Mouse (Mus musculus) layer of hippocampus, adult 9-11 months (tissue): Measurements from ENCODE around the gene Hipk2.

Experiments used
- DNase-seq: peaks from one replicate; pipeline ENCODE4 v3.0.0; 2022

The Hipk2 gene

DNA sequence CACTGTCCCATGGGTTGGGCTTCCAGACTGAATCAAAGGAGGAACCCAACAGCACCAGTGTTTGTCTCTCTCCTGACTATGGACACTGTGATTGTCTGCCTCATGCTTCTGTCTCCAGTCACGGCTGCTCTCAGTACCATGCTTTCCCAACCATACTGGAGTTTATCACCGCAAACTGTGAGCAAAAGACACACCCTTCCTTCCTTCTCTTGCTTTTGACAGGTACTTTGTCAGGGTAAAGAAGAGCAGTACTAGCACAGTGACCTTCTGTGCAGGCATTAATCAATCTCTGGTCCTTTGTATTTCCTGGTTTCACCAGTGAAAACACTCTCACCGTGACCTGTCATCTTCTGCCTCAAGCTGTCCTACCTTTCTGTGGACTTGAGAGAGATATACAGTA lies 25.7 kb upstream of the Hipk2 start:
- DNase-seq, result no peak

DNA sequence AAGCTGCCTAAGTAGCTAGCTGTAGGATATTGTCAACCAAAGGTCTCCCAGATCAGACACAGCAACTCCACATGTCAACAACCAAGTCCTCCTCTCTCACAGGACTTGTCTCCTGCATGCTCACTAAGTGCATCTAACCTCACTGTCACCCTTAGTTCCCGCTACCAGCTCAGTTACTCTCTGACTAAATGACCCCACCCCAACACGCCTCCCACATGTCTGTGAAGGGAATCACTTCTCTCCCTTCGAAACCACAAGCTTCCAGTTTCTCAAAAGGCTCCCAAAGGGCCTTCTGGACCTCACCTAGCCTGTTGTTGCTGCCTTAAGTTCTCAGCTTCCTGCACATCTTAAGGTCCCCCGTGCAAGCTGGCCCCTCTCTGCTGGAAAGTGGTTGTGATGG lies 25.2 kb upstream of the Hipk2 start:
- DNase-seq, result no peak

- no peak for DNase-seq
Measured at GRCm38 (mm10) chr6:38900479-38901126, 24.6 kb upstream of the Hipk2 start.

DNA sequence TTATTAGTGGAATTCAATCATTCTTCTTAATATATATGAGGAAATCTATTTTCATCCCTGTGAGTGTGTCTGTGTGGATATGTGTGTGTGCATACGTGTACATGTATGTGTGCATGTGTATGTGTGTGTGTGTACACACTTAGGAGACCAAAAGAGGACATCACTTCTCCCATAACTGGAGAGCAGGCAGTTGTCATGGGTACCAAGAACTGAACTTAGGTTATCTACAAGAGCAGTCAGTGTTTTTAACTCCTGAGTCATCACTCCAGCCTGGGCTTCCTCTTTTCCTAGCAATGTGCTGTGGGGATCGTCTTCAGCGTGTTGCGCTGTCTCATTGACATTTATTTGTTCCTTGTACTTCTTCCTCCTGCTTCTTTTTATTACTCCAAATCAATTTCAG lies 24.1 kb upstream of the Hipk2 start:
- DNase-seq, result no peak

GRCm38 (mm10) chr6:38893615-38894014 lies 17.6 kb upstream of the Hipk2 start:
- DNase-seq, result no peak

- no peak for DNase-seq
Measured at GRCm38 (mm10) chr6:38892017-38892416, 16.1 kb upstream of the Hipk2 start.

GRCm38 (mm10) chr6:38889156-38889555 lies 13.2 kb upstream of the Hipk2 start:
- no peak for DNase-seq

DNA sequence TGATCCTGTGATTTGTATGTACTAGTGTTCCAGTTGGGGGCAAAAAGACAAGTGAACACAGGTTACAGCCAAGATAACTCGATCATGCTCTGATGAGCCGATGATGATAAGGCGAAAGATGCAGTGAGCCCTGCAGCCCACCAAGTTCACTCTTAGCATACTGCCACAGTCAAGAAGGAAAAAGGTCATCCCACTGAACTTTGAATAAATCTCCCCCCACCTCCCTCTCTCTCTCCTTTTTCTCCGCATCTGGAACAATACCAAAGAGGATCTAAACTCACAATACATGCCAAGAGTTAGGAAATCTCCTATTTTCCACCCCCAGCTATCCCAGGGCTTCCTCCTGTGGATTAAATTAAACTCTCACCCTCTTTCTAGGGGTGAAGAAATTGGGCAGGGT lies 11.5 kb upstream of the Hipk2 start:
- DNase-seq, result no peak

DNA sequence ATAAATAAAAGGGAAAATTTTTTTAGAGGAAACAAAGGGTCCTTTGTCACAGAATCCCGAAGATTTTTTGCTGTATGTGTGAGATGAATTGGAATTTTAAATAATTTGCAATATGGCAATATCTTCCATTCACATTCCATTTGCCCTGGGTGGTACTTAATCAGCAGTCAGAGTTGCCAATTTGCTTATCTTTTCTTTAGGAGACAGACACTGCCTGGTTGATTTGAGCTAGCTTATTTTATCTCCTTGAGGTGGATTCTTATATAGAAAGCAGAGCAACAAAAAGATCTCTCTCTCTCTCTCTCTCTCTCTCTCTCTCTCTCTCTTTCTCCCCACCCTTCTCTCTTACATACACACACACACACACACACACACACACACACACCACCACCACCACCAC lies 9.2 kb upstream of the Hipk2 start:
- DNase-seq, result no peak

GRCm38 (mm10) chr6:38884482-38884881 lies 8.5 kb upstream of the Hipk2 start:
- no peak for DNase-seq

GRCm38 (mm10) chr6:38882728-38883171 lies 6.8 kb upstream of the Hipk2 start:
- peak; percentile 26 for DNase-seq

DNA sequence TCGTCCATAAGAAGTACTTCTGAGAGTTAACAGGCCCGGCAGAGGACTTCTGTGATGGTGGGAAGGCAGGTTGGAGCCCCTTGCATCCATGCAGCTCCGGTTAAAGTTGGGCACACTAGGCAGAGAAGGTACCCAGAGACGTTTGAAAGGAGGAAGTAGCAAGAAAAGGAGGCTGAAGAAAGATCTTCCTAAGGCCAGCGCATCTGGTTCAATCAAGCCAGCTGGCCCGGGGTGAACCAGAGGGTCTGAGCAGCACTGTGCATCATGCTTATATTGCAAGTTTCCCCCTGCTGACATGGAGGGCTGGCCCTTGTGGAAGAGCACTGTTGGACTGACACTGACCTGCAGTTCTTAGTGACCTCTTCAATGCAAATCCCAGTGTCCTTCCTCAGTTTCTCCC lies 6.0 kb upstream of the Hipk2 start:
- no peak for DNase-seq

DNA sequence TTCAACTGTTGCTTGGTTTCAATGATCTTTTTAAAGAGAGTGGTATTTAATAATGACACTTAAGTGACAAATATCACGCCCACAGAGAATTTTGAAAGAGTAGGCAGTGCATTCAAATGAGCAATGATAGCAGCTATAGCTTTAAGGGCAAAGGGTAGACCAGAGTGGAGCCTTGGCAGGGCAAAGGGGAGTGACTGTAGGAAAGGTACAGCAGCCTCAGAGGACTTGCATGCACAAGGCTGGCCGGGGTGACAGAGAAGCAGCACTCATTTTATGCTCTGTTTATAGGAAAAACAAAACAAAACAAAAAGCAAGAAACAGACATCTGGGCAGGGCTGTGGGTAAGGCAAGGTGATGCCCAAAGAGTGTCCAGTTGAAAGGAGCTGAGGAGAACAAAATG lies 5.5 kb upstream of the Hipk2 start:
- no peak for DNase-seq

DNA sequence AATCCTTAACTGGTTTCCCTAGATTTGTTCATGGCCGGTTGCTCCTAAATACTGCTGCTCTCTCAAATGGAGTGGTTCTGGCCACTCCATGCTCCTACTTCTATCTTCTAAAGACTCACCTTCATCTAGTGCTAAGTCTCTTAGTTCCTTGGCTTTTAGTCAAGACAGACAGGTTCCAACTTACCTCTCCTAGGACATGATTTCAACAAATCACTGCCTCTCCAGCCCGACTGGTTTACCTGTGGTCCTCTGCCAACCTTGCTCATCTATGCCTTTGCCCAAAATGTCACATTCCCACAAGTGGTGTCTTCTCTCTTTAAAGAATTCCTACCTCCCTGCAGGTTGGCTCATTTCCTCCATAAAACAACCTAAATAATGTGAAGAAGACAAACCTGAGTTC lies 1.7 kb upstream of the Hipk2 start:
- DNase-seq, result no peak

- peak; percentile 30 for DNase-seq
Measured at GRCm38 (mm10) chr6:38875258-38876070, 501 bp downstream of the Hipk2 start, which contains the start of gene Tbxas1. TSS of gene Tbxas1 (plus strand) at chr6:38875404.

DNA sequence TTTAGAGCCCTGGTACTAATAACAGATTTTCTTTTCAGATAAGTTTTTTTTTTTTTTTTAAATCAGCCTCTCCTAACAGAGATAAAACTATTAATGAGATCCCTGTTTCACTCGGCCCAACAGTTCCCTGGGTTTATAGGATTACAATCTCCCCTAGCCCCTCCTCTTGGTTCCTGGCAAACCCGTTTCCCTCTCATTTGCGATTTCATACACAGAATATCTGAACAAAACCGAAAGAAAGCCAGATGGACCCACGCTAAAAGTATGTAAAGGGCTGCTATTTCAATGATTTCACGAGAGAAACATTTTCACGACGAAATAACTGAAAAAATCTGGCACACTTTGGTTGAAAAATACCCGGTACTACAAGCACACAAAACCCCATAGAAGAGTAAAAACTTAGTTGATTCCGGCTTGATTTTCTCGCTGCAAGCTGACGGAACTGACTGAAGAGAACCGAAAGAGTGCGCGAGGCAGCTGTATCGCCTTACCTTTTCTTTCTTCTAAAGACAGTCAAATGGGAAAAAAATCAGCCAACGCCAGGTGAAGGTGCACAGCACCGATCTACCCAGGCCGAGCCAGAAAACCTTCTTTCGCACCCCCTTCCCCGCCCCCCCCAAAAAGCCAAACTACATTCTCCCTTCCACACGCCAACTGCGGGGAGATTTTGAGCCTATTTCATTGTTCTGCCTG lies 1.3 kb downstream of the Hipk2 start:
- no peak for DNase-seq

- peak; percentile 55 for DNase-seq
Measured at GRCm38 (mm10) chr6:38874035-38874434, 1.9 kb downstream of the Hipk2 start.

DNA sequence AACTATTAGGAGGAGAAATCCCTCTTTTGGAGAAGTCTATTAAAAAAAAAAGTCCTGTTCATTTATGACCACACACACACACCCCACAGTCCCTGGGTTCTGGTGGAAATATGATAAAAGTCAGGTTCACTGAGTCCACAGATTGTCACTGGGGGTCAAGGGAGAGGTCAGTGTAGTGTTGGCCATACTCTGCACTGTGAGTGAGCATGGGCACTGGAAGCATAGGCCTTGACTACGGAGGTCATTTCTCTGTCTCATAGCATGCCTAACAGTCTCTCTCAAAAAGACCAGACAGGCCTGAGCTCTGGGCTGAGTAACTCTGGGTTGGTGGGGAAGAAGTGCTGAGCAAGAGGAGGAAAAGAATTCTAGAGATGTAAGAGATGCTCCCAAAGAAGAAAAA lies 2.6 kb downstream of the Hipk2 start:
- DNase-seq, result no peak

DNA sequence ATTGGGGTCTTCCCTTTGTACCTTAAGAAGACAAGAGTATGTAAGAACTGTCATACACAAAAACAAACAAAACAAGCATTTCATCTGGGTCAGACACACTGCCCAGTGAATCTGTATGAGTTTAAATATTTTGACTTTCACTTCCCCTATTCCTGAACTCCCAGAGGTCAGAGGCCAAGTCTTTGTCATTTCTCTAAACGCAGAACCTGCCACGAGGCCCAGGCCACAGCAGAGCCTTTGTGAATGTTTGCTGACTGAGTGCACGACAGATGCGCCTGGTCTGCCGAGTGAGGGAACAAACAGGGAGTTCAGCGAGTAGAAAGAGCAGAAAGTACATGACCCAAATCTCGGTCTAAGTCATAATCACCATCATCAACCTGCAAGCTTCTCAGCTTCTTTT lies 4.9 kb downstream of the Hipk2 start:
- DNase-seq, result no peak

DNA sequence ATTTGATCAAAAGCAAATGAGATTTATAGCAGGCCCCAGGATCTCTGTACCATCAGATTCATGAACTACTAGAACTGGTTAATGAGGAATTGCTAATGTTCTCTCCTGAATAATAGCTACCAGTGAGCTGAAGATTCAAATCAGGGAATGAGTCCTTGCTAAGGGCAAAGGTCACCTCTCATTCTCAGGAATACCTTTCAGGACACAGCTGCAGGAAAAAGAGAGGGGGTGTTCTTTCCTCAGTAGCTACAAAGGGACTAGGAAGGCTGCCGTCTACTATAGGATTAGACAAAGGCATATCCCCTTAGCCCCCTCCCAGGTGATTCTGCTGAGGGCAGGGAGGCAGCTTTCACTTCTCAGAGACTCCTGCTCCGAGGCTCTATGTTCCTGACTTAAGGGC lies 5.9 kb downstream of the Hipk2 start:
- no peak for DNase-seq

DNA sequence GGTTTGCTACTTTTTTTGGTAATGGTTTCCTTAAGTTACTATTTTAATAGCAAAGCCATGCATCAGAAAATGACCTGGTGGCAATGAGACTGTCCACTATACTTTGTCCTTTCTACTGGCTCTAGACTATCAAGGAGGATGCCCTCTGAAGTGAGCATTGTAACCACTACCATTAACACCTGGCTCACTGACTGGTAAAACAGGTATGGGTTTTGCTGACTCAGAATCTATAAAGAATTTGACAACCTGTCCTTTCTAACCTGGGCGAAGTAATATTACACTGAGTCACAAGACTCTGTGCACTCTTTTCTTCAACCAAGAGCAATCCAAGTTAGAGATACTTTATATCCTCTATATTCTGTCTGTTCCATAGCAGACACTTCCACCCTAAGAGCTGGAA lies 7.0 kb downstream of the Hipk2 start:
- DNase-seq, result no peak

GRCm38 (mm10) chr6:38867291-38867690 lies 8.7 kb downstream of the Hipk2 start:
- DNase-seq, result no peak

- no peak for DNase-seq
Measured at GRCm38 (mm10) chr6:38866761-38867160, 9.2 kb downstream of the Hipk2 start.

GRCm38 (mm10) chr6:38866357-38866756 lies 9.6 kb downstream of the Hipk2 start:
- DNase-seq, result no peak
